Mouse (Mus musculus) embryonic facial prominence, embryonic 10.5 days (tissue): ENCODE results near the gene Rxfp4. TPM values are rescaled to one million over a fixed set of nuclear protein-coding genes. Genes with fewer than 3 reads are reported as not detected.
"Not testable (repeated sequence)": the region's sequence is repeated elsewhere in the genome, so short reads cannot be mapped to it uniquely, and the experiment has no call there.

Source experiments
- DNase-seq: peaks from one replicate; pipeline ENCODE4 v3.0.0-alpha.2; 2017; ENCODE audit warnings: low spot score
- H3K27ac ChIP-seq: fragments of 300-500 bp; sonication (generic); replicated peaks from 2 replicates; pipeline ENCODE4 v1.5.1; 2016; ENCODE audit warnings: mild to moderate bottlenecking
- H3K27me3 ChIP-seq: fragments of 300-500 bp; sonication (generic); replicated peaks from 2 replicates; pipeline ENCODE4 v1.6.1; 2016; ENCODE audit warnings: low read depth, mild to moderate bottlenecking; ENCODE audit not compliant: poor library complexity, severe bottlenecking
- H3K36me3 ChIP-seq: fragments of 300-500 bp; sonication (generic); replicated peaks from 2 replicates; pipeline ENCODE4 v1.6.1; 2016; ENCODE audit warnings: mild to moderate bottlenecking, moderate library complexity
- H3K4me1 ChIP-seq: fragments of 300-500 bp; sonication (generic); 2 replicates; pipeline ENCODE4 v1.6.1; 2016
- H3K4me3 ChIP-seq: fragments of 300-500 bp; sonication (generic); 2 replicates; pipeline ENCODE4 v1.5.1; 2016; ENCODE audit warnings: mild to moderate bottlenecking, moderate library complexity
- H3K9me3 ChIP-seq: fragments of 300-500 bp; sonication (generic); 2 replicates; pipeline ENCODE4 v1.6.1; 2016; ENCODE audit warnings: mild to moderate bottlenecking
- WGBS: fragments of 180-500 bp; shearing (Covaris S2); methylation state at CpG from one replicate; pipeline ENCODE4 v1.1.7; 2016; 5-methylcytosine and 5-hydroxymethylcytosine counted together
- polyA plus RNA-seq: library from polyadenylated mRNA; unstranded; fragments of >200 nt; fragmentation: Nextera tagmentation; extraction: Ambion mirVana; gene quantifications from 2 replicates; pipeline ENCODE4 v1.2.1, GENCODE M21; 2016

Gene Rxfp4
- polyA plus RNA-seq, 1 experiment from 2014 or later = not detected

GRCm38 (mm10) chr3:88615117-88615516, 37.8 kb downstream of the Rxfp4 start:
- Histone ChIP-seq H3K4me1 (peaks cover 44% of the 10 kb centered on the region), H3K36me3 (no peaks in the 10 kb centered on the region), H3K27ac (peak overlapping the region; percentile 69), H3K27me3 (peaks cover 32% of the 10 kb centered on the region), H3K9me3 (no peaks in the 10 kb centered on the region), H3K4me3 (peak overlapping the region; percentile 33)
- WGBS = 52% methylated on average over 5 of the region's 5 CpGs
- no peak for DNase-seq

- no peaks in the 10 kb centered on the region for H3K9me3 ChIP-seq
- H3K4me1 ChIP-seq = peaks cover 37% of the 10 kb centered on the region
- no peak overlapping the region for H3K4me3 ChIP-seq
- peaks cover 29% of the 10 kb centered on the region for H3K27me3 ChIP-seq
- 77% methylated on average over 8 of the region's 8 CpGs for WGBS
- DNase-seq = no peak
- no peak overlapping the region; the same call in 1 of the 2 replicates for H3K27ac ChIP-seq
- no peaks in the 10 kb centered on the region for H3K36me3 ChIP-seq
Measured at GRCm38 (mm10) chr3:88614418-88614817, 38.5 kb downstream of the Rxfp4 start.

- Histone ChIP-seq H3K4me3 (no peak overlapping the region), H3K4me1 (peaks cover 20% of the 10 kb centered on the region), H3K27ac (no peak overlapping the region), H3K36me3 (no peaks in the 10 kb centered on the region), H3K27me3 (0 out of 2 replicates have a peak, but pooled peaks cover 4% of the 10 kb centered on the region), H3K9me3 (no peaks in the 10 kb centered on the region)
- DNase-seq = no peak
- WGBS = 76% methylated on average over 4 of the region's 4 CpGs
Measured at GRCm38 (mm10) chr3:88609066-88609465, 43.9 kb downstream of the Rxfp4 start.

- no peaks in the 10 kb centered on the region for H3K9me3 ChIP-seq
- H3K27ac ChIP-seq = peak overlapping the region; percentile 63
- WGBS = 17% methylated on average over 10 of the region's 10 CpGs
- DNase-seq = no peak
- 0 out of 2 replicates have a peak, but pooled peaks cover 4% of the 10 kb centered on the region for H3K27me3 ChIP-seq
- peaks cover 24% of the 10 kb centered on the region for H3K4me1 ChIP-seq
- peak overlapping the region; percentile 57 for H3K4me3 ChIP-seq
- no peaks in the 10 kb centered on the region for H3K36me3 ChIP-seq
Measured at GRCm38 (mm10) chr3:88607758-88608138, 45.2 kb downstream of the Rxfp4 start.

GRCm38 (mm10) chr3:88607065-88607757, 45.7 kb downstream of the Rxfp4 start:
- H3K27ac ChIP-seq = peak overlapping the region; percentile 63
- peak overlapping the region; percentile 57 for H3K4me3 ChIP-seq
- peak; percentile 94 for DNase-seq
- H3K27me3 ChIP-seq = 0 out of 2 replicates have a peak, but pooled peaks cover 4% of the 10 kb centered on the region
- H3K4me1 ChIP-seq = peaks cover 24% of the 10 kb centered on the region
- WGBS = under 1% methylated on average over 20 of the region's 20 CpGs
- no peaks in the 10 kb centered on the region for H3K36me3 ChIP-seq
- no peaks in the 10 kb centered on the region for H3K9me3 ChIP-seq

GRCm38 (mm10) chr3:88605666-88606065, 47.3 kb downstream of the Rxfp4 start, which contains the start of gene Arhgef2:
Arhgef2 (plus strand) TSS chr3:88605966.
- peak within 1 kb of the TSS; percentile 63 for H3K27ac ChIP-seq
- 92% methylated on average over 2 of the region's 2 CpGs for WGBS
- peaks cover 24% of the 10 kb centered on the region for H3K4me1 ChIP-seq
- DNase-seq, H3K36me3 ChIP-seq, H3K27me3 ChIP-seq, H3K9me3 ChIP-seq: not testable (repeated sequence)
- H3K4me3 ChIP-seq = peak within 1 kb of the TSS; percentile 57

GRCm38 (mm10) chr3:88604863-88605262, 48.1 kb downstream of the Rxfp4 start:
- Histone ChIP-seq H3K36me3 (no peaks in the 10 kb centered on the region), H3K27ac (no peak overlapping the region), H3K9me3 (no peaks in the 10 kb centered on the region), H3K4me3 (no peak overlapping the region), H3K4me1 (peaks cover 24% of the 10 kb centered on the region), H3K27me3 (0 out of 2 replicates have a peak, but pooled peaks cover 4% of the 10 kb centered on the region)
- DNase-seq = no peak
- WGBS = 92% methylated on average over 7 of the region's 7 CpGs

- H3K27me3 ChIP-seq = 0 out of 2 replicates have a peak, but pooled peaks cover 4% of the 10 kb centered on the region
- H3K27ac ChIP-seq = no peak overlapping the region
- WGBS = 31% methylated on average over 6 of the region's 6 CpGs
- H3K9me3 ChIP-seq = no peaks in the 10 kb centered on the region
- DNase-seq = peak; percentile 76
- H3K4me1 ChIP-seq = peaks cover 21% of the 10 kb centered on the region
- no peak overlapping the region for H3K4me3 ChIP-seq
- no peaks in the 10 kb centered on the region for H3K36me3 ChIP-seq
Measured at GRCm38 (mm10) chr3:88603714-88604161, 49.2 kb downstream of the Rxfp4 start.

GRCm38 (mm10) chr3:88602466-88602865, 50.5 kb downstream of the Rxfp4 start:
- Histone ChIP-seq H3K36me3 (no peaks in the 10 kb centered on the region), H3K27me3 (0 out of 2 replicates have a peak, but pooled peaks cover 4% of the 10 kb centered on the region), H3K9me3 (no peaks in the 10 kb centered on the region), H3K4me3 (no peak overlapping the region), H3K27ac (no peak overlapping the region), H3K4me1 (peaks cover 15% of the 10 kb centered on the region)
- WGBS = 80% methylated on average over 4 of the region's 4 CpGs
- DNase-seq = no peak

Other genes starting within 250 kb of the Rxfp4 start
- gene Pmf1, start 242.8 kb downstream of the Rxfp4 start, polyA plus RNA-seq = 184 and 194 TPM in 2 replicates
- gene Slc25a44, start 228.0 kb downstream of the Rxfp4 start, polyA plus RNA-seq = 17.5 and 17.6 TPM in 2 replicates
- 5.9 and 7.1 TPM in 2 replicates for gene Sema4a, start 192.0 kb downstream of the Rxfp4 start, polyA plus RNA-seq
- 15.2 and 17.9 TPM in 2 replicates for gene Lmna, start 143.2 kb downstream of the Rxfp4 start, polyA plus RNA-seq
- gene Mex3a, start 120.7 kb downstream of the Rxfp4 start, polyA plus RNA-seq = 33.6 and 37.4 TPM in 2 replicates
- 4.9 and 5.8 TPM in 2 replicates for gene Rab25, start 104.8 kb downstream of the Rxfp4 start, polyA plus RNA-seq
- 158 and 161 TPM in 2 replicates for gene Lamtor2, start 100.1 kb downstream of the Rxfp4 start, polyA plus RNA-seq
- 68.6 and 77.9 TPM in 2 replicates for gene Ubqln4, start 99.4 kb downstream of the Rxfp4 start, polyA plus RNA-seq
- 229 and 231 TPM in 2 replicates for gene Ssr2, start 77.3 kb downstream of the Rxfp4 start, polyA plus RNA-seq
- 110 and 116 TPM in 2 replicates for gene Arhgef2, start 47.2 kb downstream of the Rxfp4 start, polyA plus RNA-seq
- 98.6 and 105 TPM in 2 replicates for gene Khdc4, start 32.7 kb upstream of the Rxfp4 start, polyA plus RNA-seq
- gene Rit1, start 63.7 kb upstream of the Rxfp4 start, polyA plus RNA-seq = 32.9 and 33.4 TPM in 2 replicates
- gene Syt11, start 122.0 kb upstream of the Rxfp4 start, polyA plus RNA-seq = 52.4 and 59.1 TPM in 2 replicates
- gene Gon4l, start 182.1 kb upstream of the Rxfp4 start, polyA plus RNA-seq = 17.6 and 18.9 TPM in 2 replicates